Mouse (Mus musculus) neural tube, postnatal 0 days (tissue): ENCODE data around the gene Cplane1. TPM values are rescaled to one million over a fixed set of nuclear protein-coding genes. Genes with fewer than 3 reads are reported as not detected.

Experiments
- polyA plus RNA-seq: library from polyadenylated mRNA; unstranded; fragments of >200 nt; fragmentation: Nextera tagmentation; extraction: Ambion mirVana; gene quantifications from 2 replicates; pipeline ENCODE4 v1.2.1, GENCODE M21; 2015

Cplane1 gene
- polyA plus RNA-seq = 12.3 and 13.6 TPM in 2 replicates

GRCm38 (mm10) chr15:8168591-8169265 lies at the start of gene Cplane1:
Gene Cplane1, plus strand, starts transcription at chr15:8169106.

Other genes with a start within 250 kb of the Cplane1 start
- gene Wdr70, start 69.9 kb upstream of the Cplane1 start, polyA plus RNA-seq = 57.1 and 66.2 TPM in 2 replicates
- gene Nup155, start 59.8 kb upstream of the Cplane1 start, polyA plus RNA-seq = 5.1 and 5.4 TPM in 2 replicates